Mouse (Mus musculus): ENCODE measurements around the gene Ncoa1.
"Not testable (repeated sequence)": the region's sequence is repeated elsewhere in the genome, so short reads cannot be mapped to it uniquely, and the experiment has no call there.

Gene Ncoa1

GRCm38 (mm10) chr12:4476291-4476831 is 621 bp downstream of the Ncoa1 start:
- peak; percentile 26 to 51 for DNase-seq (ENCODE audit: low spot score in 2 of 2)

- DNase-seq (ENCODE audit: low spot score in 2 of 2), result no peak
Observed at GRCm38 (mm10) chr12:4475251-4475993, 1.6 kb downstream of the Ncoa1 start.

- DNase-seq (ENCODE audit: low spot score in 2 of 2), result no peak
Observed at GRCm38 (mm10) chr12:4469115-4469514, 7.9 kb downstream of the Ncoa1 start.

GRCm38 (mm10) chr12:4463701-4464100 is 13.3 kb downstream of the Ncoa1 start:
- no peak for DNase-seq (ENCODE audit: low spot score in 2 of 2)

- DNase-seq (ENCODE audit: low spot score in 2 of 2), result no peak
Observed at GRCm38 (mm10) chr12:4462420-4462819, 14.6 kb downstream of the Ncoa1 start.

GRCm38 (mm10) chr12:4460990-4461389 is 16.0 kb downstream of the Ncoa1 start:
- no peak for DNase-seq (ENCODE audit: low spot score in 2 of 2)

- no peak for DNase-seq (ENCODE audit: low spot score in 2 of 2)
Observed at GRCm38 (mm10) chr12:4454956-4455565, 21.9 kb downstream of the Ncoa1 start.

GRCm38 (mm10) chr12:4454248-4454647 is 22.7 kb downstream of the Ncoa1 start:
- DNase-seq (ENCODE audit: low spot score in 2 of 2), result no peak

- no peak for DNase-seq (ENCODE audit: low spot score in 2 of 2)
Observed at GRCm38 (mm10) chr12:4452233-4452632, 24.7 kb downstream of the Ncoa1 start.

GRCm38 (mm10) chr12:4450485-4450884 is 26.5 kb downstream of the Ncoa1 start:
- not testable (repeated sequence) for DNase-seq (ENCODE audit: low spot score in 2 of 2)

- DNase-seq (ENCODE audit: low spot score in 2 of 2), result no peak
Observed at GRCm38 (mm10) chr12:4448076-4448589, 28.8 kb downstream of the Ncoa1 start.

GRCm38 (mm10) chr12:4444946-4445345 is 32.0 kb downstream of the Ncoa1 start:
- DNase-seq (ENCODE audit: low spot score in 2 of 2), result no peak

GRCm38 (mm10) chr12:4441451-4441850 is 35.5 kb downstream of the Ncoa1 start:
- DNase-seq (ENCODE audit: low spot score in 2 of 2), result no peak

- DNase-seq (ENCODE audit: low spot score in 2 of 2), result no peak
Observed at GRCm38 (mm10) chr12:4436198-4436597, 40.8 kb downstream of the Ncoa1 start.

GRCm38 (mm10) chr12:4433549-4433948 is 43.4 kb downstream of the Ncoa1 start:
- DNase-seq (ENCODE audit: low spot score in 2 of 2), result no peak

- DNase-seq (ENCODE audit: low spot score in 2 of 2), result no peak
Observed at GRCm38 (mm10) chr12:4431978-4432377, 45.0 kb downstream of the Ncoa1 start.

- DNase-seq (ENCODE audit: low spot score in 2 of 2), result no peak
Observed at GRCm38 (mm10) chr12:4430061-4430825, 46.7 kb downstream of the Ncoa1 start.

- no peak for DNase-seq (ENCODE audit: low spot score in 2 of 2)
Observed at GRCm38 (mm10) chr12:4418824-4419223, 58.2 kb downstream of the Ncoa1 start.

- DNase-seq (ENCODE audit: low spot score in 2 of 2), result no peak
Observed at GRCm38 (mm10) chr12:4417626-4418263, 59.2 kb downstream of the Ncoa1 start.

- no peak for DNase-seq (ENCODE audit: low spot score in 2 of 2)
Observed at GRCm38 (mm10) chr12:4407085-4407484, 69.9 kb downstream of the Ncoa1 start.

GRCm38 (mm10) chr12:4406155-4406554 is 70.8 kb downstream of the Ncoa1 start:
- DNase-seq (ENCODE audit: low spot score in 2 of 2), result no peak

GRCm38 (mm10) chr12:4403206-4403605 is 73.8 kb downstream of the Ncoa1 start:
- no peak for DNase-seq (ENCODE audit: low spot score in 2 of 2)

All from cerebellum, postnatal 4 days (tissue).